Comparison of ENCODE assay signal across 7 mouse cellular contexts in genomic region chr7:100924674-100925445, GRCm38 (mm10). TPM values are rescaled to one million over a fixed set of nuclear protein-coding genes. Genes with fewer than 3 reads are reported as not detected.
DNase-seq lines count a peak whose midpoint lies in the region; ATAC-seq and TF ChIP-seq lines count a peak whose summit lies in the region.

No protein-coding gene starts in this region.

- H3K4me2 ChIP-seq in lung, postnatal 0 days (replicated peaks; ENCODE audit: low read depth, low read length): peak overlapping the region; percentile 91
- H3K4me2 ChIP-seq in embryonic facial prominence, embryonic 13.5 days: peak overlapping the region; percentile 99
- H3K4me2 ChIP-seq in hindbrain, embryonic 14.5 days (replicated peaks): peak overlapping the region; percentile 74
- H3K4me2 ChIP-seq in neural tube, embryonic 15.5 days: peak overlapping the region; percentile 74

- peak; percentile 40; the same call in 1 of the 2 replicates for TF ChIP-seq EP300 in lung, postnatal 0 days (IDR thresholded peaks at IDR 0.05)

- H3K4me3 ChIP-seq in lung, postnatal 0 days (ENCODE audit: low read depth, low read length): no peak overlapping the region; the same call in 1 of the 2 replicates
- no peak overlapping the region for H3K4me3 ChIP-seq in lung, adult 2 months (replicated peaks; ENCODE audit: extremely low read depth, low read depth, low read length)
- H3K4me3 ChIP-seq in embryonic facial prominence, embryonic 13.5 days: peak overlapping the region; percentile 89
- no peak overlapping the region for H3K4me3 ChIP-seq in hindbrain, embryonic 14.5 days (replicated peaks; ENCODE audit: low read length)
- no peak overlapping the region for H3K4me3 ChIP-seq in neural tube, embryonic 15.5 days (replicated peaks)

- H3K36me3 ChIP-seq in lung, postnatal 0 days (ENCODE audit: insufficient read depth, low read length): no peaks in the 10 kb centered on the region
- peaks cover 52% of the 10 kb centered on the region for H3K36me3 ChIP-seq in embryonic facial prominence, embryonic 13.5 days
- no peaks in the 10 kb centered on the region for H3K36me3 ChIP-seq in hindbrain, embryonic 14.5 days (replicated peaks; ENCODE audit: control insufficient read depth, insufficient read depth)
- H3K36me3 ChIP-seq in neural tube, embryonic 15.5 days: no peaks in the 10 kb centered on the region

- peak; percentile 59 for ATAC-seq in lung, postnatal 0 days
- ATAC-seq in embryonic facial prominence, embryonic 13.5 days (ENCODE audit: insufficient number of reproducible peaks, insufficient read depth, low FRiP score, low TSS enrichment, low read depth): no peak
- ATAC-seq in hindbrain, embryonic 14.5 days (ENCODE audit: low FRiP score): no peak
- ATAC-seq in neural tube, embryonic 15.5 days (ENCODE audit: low FRiP score): no peak
- no peak for ATAC-seq in inflammation-experienced regulatory T-cells, adult 6 months

- no peak for TF ChIP-seq CTCF in lung, postnatal 0 days (IDR thresholded peaks at IDR 0.05)
- no peak for TF ChIP-seq CTCF in lung, adult 2 months (IDR thresholded peaks at IDR 0.05; ENCODE audit: insufficient read depth, low read length)

- H3K4me1 ChIP-seq in lung, postnatal 0 days (ENCODE audit: insufficient read depth, low read depth, low read length): peaks cover 65% of the 10 kb centered on the region
- H3K4me1 ChIP-seq in lung, adult 2 months (ENCODE audit: control insufficient read depth, insufficient read depth, low read length): 0 out of 2 replicates have a peak, but pooled peaks cover 5% of the 10 kb centered on the region
- peaks cover 88% of the 10 kb centered on the region for H3K4me1 ChIP-seq in embryonic facial prominence, embryonic 13.5 days
- H3K4me1 ChIP-seq in hindbrain, embryonic 14.5 days (replicated peaks; ENCODE audit: control insufficient read depth, insufficient read depth, low read length): peaks cover 16% of the 10 kb centered on the region
- H3K4me1 ChIP-seq in neural tube, embryonic 15.5 days: peaks cover 64% of the 10 kb centered on the region

- no peak overlapping the region for H3K9ac ChIP-seq in lung, postnatal 0 days (replicated peaks; ENCODE audit: low read depth)
- peak overlapping the region; percentile 99 for H3K9ac ChIP-seq in embryonic facial prominence, embryonic 13.5 days
- H3K9ac ChIP-seq in hindbrain, embryonic 14.5 days: no peak overlapping the region
- no peak overlapping the region for H3K9ac ChIP-seq in neural tube, embryonic 15.5 days (replicated peaks)

- peak overlapping the region; percentile 57 for H3K27ac ChIP-seq in lung, postnatal 0 days (ENCODE audit: low read length)
- peak overlapping the region; percentile 60 for H3K27ac ChIP-seq in embryonic facial prominence, embryonic 13.5 days
- H3K27ac ChIP-seq in hindbrain, embryonic 14.5 days: no peak overlapping the region
- no peak overlapping the region for H3K27ac ChIP-seq in neural tube, embryonic 15.5 days (replicated peaks)

- no peaks in the 10 kb centered on the region for H3K27me3 ChIP-seq in lung, postnatal 0 days (replicated peaks; ENCODE audit: insufficient read depth, low read length)
- no peaks in the 10 kb centered on the region for H3K27me3 ChIP-seq in embryonic facial prominence, embryonic 13.5 days
- 0 out of 2 replicates have a peak, but pooled peaks cover under 1% of the 10 kb centered on the region for H3K27me3 ChIP-seq in hindbrain, embryonic 14.5 days (ENCODE audit: control insufficient read depth, insufficient read depth, low read length)
- 0 out of 2 replicates have a peak, but pooled peaks cover 9% of the 10 kb centered on the region for H3K27me3 ChIP-seq in neural tube, embryonic 15.5 days (replicated peaks)

- WGBS in lung, postnatal 0 days: 22% methylated on average over 10 of the region's 10 CpGs
- 52% methylated on average over 10 of the region's 10 CpGs for WGBS in lung, adult 2 months
- 12% methylated on average over 10 of the region's 10 CpGs for WGBS in embryonic facial prominence, embryonic 13.5 days
- WGBS in hindbrain, embryonic 14.5 days: 29% methylated on average over 10 of the region's 10 CpGs
- WGBS in neural tube, embryonic 15.5 days: 39% methylated on average over 10 of the region's 10 CpGs

- H3K9me3 ChIP-seq in lung, postnatal 0 days (ENCODE audit: low read length): no peaks in the 10 kb centered on the region
- H3K9me3 ChIP-seq in embryonic facial prominence, embryonic 13.5 days: no peaks in the 10 kb centered on the region
- H3K9me3 ChIP-seq in hindbrain, embryonic 14.5 days (ENCODE audit: control insufficient read depth, low read length): no peaks in the 10 kb centered on the region
- H3K9me3 ChIP-seq in neural tube, embryonic 15.5 days (replicated peaks): no peaks in the 10 kb centered on the region

- DNase-seq in lung, postnatal 0 days (ENCODE audit: low spot score): peak; percentile 79
- DNase-seq in lung, adult 2 months: no peak
- DNase-seq in hindbrain, embryonic 14.5 days (ENCODE audit: low spot score): no peak
- no peak for DNase-seq in frontal cortex, postnatal 10 days (ENCODE audit: low spot score in 2 of 2)

- no peak for TF ChIP-seq POLR2A in lung, adult 2 months (IDR thresholded peaks at IDR 0.05; ENCODE audit: borderline replicate concordance, extremely low read depth, low read depth, low read length)

RNA-seq across cellular contexts. Expression of gene Arhgef17, which starts 7.0 kb away (rescaled TPM):
- polyA plus RNA-seq in lung, postnatal 0 days (2015; fragmentation: Nextera tagmentation; extraction: Ambion mirVana): 5.8 and 7.0 TPM in 2 replicates
- polyA plus RNA-seq in lung, adult 2 months (2012; rRNA removed): 56.6 and 59.0 TPM in 2 replicates
- 8.0 and 8.3 TPM in 2 replicates for polyA plus RNA-seq in embryonic facial prominence, embryonic 13.5 days (2015; fragmentation: Nextera tagmentation; extraction: Ambion mirVana)
- 15.5 and 19.5 TPM in 2 replicates for polyA plus RNA-seq in hindbrain, embryonic 14.5 days (2014; fragmentation: Nextera tagmentation; extraction: Ambion mirVana)
- polyA plus RNA-seq in neural tube, embryonic 15.5 days (2015; fragmentation: Nextera tagmentation; extraction: Ambion mirVana): 12.2 and 12.9 TPM in 2 replicates
- polyA plus RNA-seq in inflammation-experienced regulatory T-cells, adult 6 months (2017; shearing (Covaris generic)): not detected

RNA-seq across cellular contexts. Expression of gene P2ry6, which starts 49.6 kb away (rescaled TPM):
- polyA plus RNA-seq in lung, postnatal 0 days (2015; fragmentation: Nextera tagmentation; extraction: Ambion mirVana): 9.9 and 11.2 TPM in 2 replicates
- 59.1 and 61.6 TPM in 2 replicates for polyA plus RNA-seq in lung, adult 2 months (2012; rRNA removed)
- polyA plus RNA-seq in embryonic facial prominence, embryonic 13.5 days (2015; fragmentation: Nextera tagmentation; extraction: Ambion mirVana): 3.6 and 5.6 TPM in 2 replicates
- polyA plus RNA-seq in hindbrain, embryonic 14.5 days (2014; fragmentation: Nextera tagmentation; extraction: Ambion mirVana): 2.6 and 3.5 TPM in 2 replicates
- 4.1 and 4.6 TPM in 2 replicates for polyA plus RNA-seq in neural tube, embryonic 15.5 days (2015; fragmentation: Nextera tagmentation; extraction: Ambion mirVana)
- polyA plus RNA-seq in inflammation-experienced regulatory T-cells, adult 6 months (2017; shearing (Covaris generic)): under 1 TPM in 1 of 3 experiments, not detected in 2; 0.60 TPM

Comparison
In these comparisons a context has a peak if more than half of its experiments do, and no peak if none do; other contexts are left out.
1. H3K27ac ChIP-seq: peak in lung, postnatal 0 days (single experiment) and embryonic facial prominence, embryonic 13.5 days (single experiment); none in hindbrain, embryonic 14.5 days (single experiment) and neural tube, embryonic 15.5 days (single experiment).
2. Peak in every context shown above with its lines, with median percentiles within 50 percentile points of each other: H3K4me2 ChIP-seq.